Mouse (Mus musculus) regulatory T cell (primary cell): ENCODE measurements around the gene Eps8l1.

Source experiments
- in situ Hi-C: fragments of 300-600 bp; cut with MboI, MseI; formaldehyde crosslinking; loops from one replicate; pipeline ENCODE4 v1.15.1; 2025; ENCODE audit warnings: high pct_unique_total_duplicates

Eps8l1 gene

GRCm38 (mm10) chr7:4473940-4474339, 13.5 kb downstream of the Eps8l1 start:
- in situ Hi-C loops, result loop anchor here (25.0 kb wide), 1 partner anchor 1688 kb away; the partner anchor contains the start of genes Zfp444 and Zfp787

GRCm38 (mm10) chr7:4478021-4478795, 17.7 kb downstream of the Eps8l1 start:
- in situ Hi-C loops, result no loop called here

GRCm38 (mm10) chr7:4478796-4479291, 18.4 kb downstream of the Eps8l1 start:
- in situ Hi-C loops, result no loop called here

GRCm38 (mm10) chr7:4479674-4480073, 19.2 kb downstream of the Eps8l1 start:
- in situ Hi-C loops, result no loop called here

GRCm38 (mm10) chr7:4482281-4482680, 21.8 kb downstream of the Eps8l1 start:
- in situ Hi-C loops, result no loop called here

GRCm38 (mm10) chr7:4491308-4491707, 30.8 kb downstream of the Eps8l1 start:
- in situ Hi-C loops, result no loop called here

- in situ Hi-C loops, result no loop called here
Measured at GRCm38 (mm10) chr7:4492284-4493224, 32.1 kb downstream of the Eps8l1 start.

- in situ Hi-C loops, result no loop called here
Measured at GRCm38 (mm10) chr7:4493991-4494390, 33.5 kb downstream of the Eps8l1 start.

GRCm38 (mm10) chr7:4496468-4496867, 36.0 kb downstream of the Eps8l1 start:
- in situ Hi-C loops, result no loop called here

- in situ Hi-C loops, result no loop called here
Measured at GRCm38 (mm10) chr7:4497271-4497903, 36.9 kb downstream of the Eps8l1 start.

- in situ Hi-C loops, result no loop called here
Measured at GRCm38 (mm10) chr7:4498251-4498650, 37.8 kb downstream of the Eps8l1 start.

GRCm38 (mm10) chr7:4499034-4499433, 38.6 kb downstream of the Eps8l1 start:
- in situ Hi-C loops, result no loop called here

GRCm38 (mm10) chr7:4500892-4501471, 40.5 kb downstream of the Eps8l1 start:
- in situ Hi-C loops, result loop anchor here (25.0 kb wide), 1 partner anchor 1886 kb away; the partner anchor contains the start of genes Smim17 and Zfp28

- in situ Hi-C loops, result loop anchor here (25.0 kb wide), 1 partner anchor 1886 kb away; the partner anchor contains the start of genes Smim17 and Zfp28
Measured at GRCm38 (mm10) chr7:4501558-4502397, 41.3 kb downstream of the Eps8l1 start, which contains the start of gene Ppp1r12c. Gene Ppp1r12c (minus strand): TSS chr7:4501680.

GRCm38 (mm10) chr7:4502421-4503090, 42.1 kb downstream of the Eps8l1 start:
- in situ Hi-C loops, result loop anchor here (25.0 kb wide), 1 partner anchor 1885 kb away; the partner anchor contains the start of genes Smim17 and Zfp28

GRCm38 (mm10) chr7:4503100-4503499, 42.6 kb downstream of the Eps8l1 start:
- in situ Hi-C loops, result loop anchor here (25.0 kb wide), 1 partner anchor 1884 kb away; the partner anchor contains the start of genes Smim17 and Zfp28

- in situ Hi-C loops, result loop anchor here (25.0 kb wide), 1 partner anchor 1883 kb away; the partner anchor contains the start of genes Smim17 and Zfp28
Measured at GRCm38 (mm10) chr7:4503858-4504257, 43.4 kb downstream of the Eps8l1 start.

- in situ Hi-C loops, result loop anchor here (25.0 kb wide), 1 partner anchor 1882 kb away; the partner anchor contains the start of genes Smim17 and Zfp28
Measured at GRCm38 (mm10) chr7:4504646-4505435, 44.4 kb downstream of the Eps8l1 start.
